Mouse (Mus musculus): Measurements from ENCODE around the gene Slc25a24.

DNA sequence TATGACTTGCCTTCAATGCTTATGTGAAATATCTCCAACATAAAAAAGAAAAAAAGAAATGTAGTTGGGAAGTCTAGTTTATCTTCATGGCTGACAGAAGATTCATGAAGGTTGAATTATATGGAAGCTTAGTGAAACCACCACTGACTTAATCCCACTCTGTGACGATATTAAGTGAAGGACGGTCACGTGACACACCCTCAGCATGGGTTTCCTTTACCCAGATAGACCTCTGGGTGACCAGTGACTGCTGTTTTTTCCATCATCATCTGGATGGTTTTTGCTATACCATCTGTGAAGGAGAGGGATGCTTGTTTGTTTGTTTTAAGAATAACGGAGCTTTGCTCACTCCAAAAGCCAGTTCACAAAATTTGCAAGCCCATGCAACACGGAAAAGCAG, 3.4 kb upstream of the Slc25a24 start:
- TF ChIP-seq POLR2A (IDR thresholded peaks at IDR 0.05; ENCODE audit: insufficient read depth, low read length) = no peak
- TF ChIP-seq CTCF (IDR thresholded peaks at IDR 0.05; ENCODE audit: low read depth, low read length) = no peak
